Mouse (Mus musculus) C2C12 (cell line): ENCODE data around the gene Large1.
"Not testable (repeated sequence)": the region's sequence is repeated elsewhere in the genome, so short reads cannot be mapped to it uniquely, and the experiment has no call there.

Experiments
- CEBPB ChIP-seq: IDR thresholded peaks from one replicate; pipeline ENCODE4 v1.6.1; 2011; ENCODE audit warnings: low read depth, mild to moderate bottlenecking, control low read depth, moderate library complexity
- CTCF ChIP-seq: IDR thresholded peaks from one replicate; pipeline ENCODE4 v1.5.1; 2011; ENCODE audit not compliant: control insufficient read depth, insufficient read depth, insufficient read length
- FOSL1 ChIP-seq: IDR thresholded peaks from one replicate; pipeline ENCODE4 v1.8.0; 2011; ENCODE audit warnings: mild to moderate bottlenecking, low read length; ENCODE audit not compliant: poor library complexity, insufficient read depth, severe bottlenecking
- MAX ChIP-seq: IDR thresholded peaks from one replicate; pipeline ENCODE4 v1.6.1; 2011; ENCODE audit warnings: mild to moderate bottlenecking, control low read depth
- MYOD1 ChIP-seq: IDR thresholded peaks from one replicate; pipeline ENCODE4 v1.6.1; 2011; ENCODE audit warnings: low read depth; ENCODE audit not compliant: control insufficient read depth, insufficient read length
- MYOG ChIP-seq: IDR thresholded peaks from one replicate; pipeline ENCODE4 v1.6.1; 2011; ENCODE audit not compliant: control insufficient read depth, insufficient read length; ENCODE audit errors: extremely low read depth
- USF1 ChIP-seq: IDR thresholded peaks from one replicate; pipeline ENCODE4 v1.6.1; 2011; ENCODE audit warnings: low read depth, mild to moderate bottlenecking, control low read depth, moderate library complexity

GRCm38 (mm10) chr8:72941393-72941792 lies 411.9 kb downstream of the Large1 start:
- not testable (repeated sequence) for TF ChIP-seq CTCF, MAX, CEBPB, MYOG, USF1, FOSL1, MYOD1
